Mouse (Mus musculus) urinary bladder, postnatal 4 days (tissue): ENCODE data around the gene Lalba.
A peak's percentile ranks its signal among the peaks of the same experiment; 100 is the strongest.
"Not testable (repeated sequence)": the region's sequence is repeated elsewhere in the genome, so short reads cannot be mapped to it uniquely, and the experiment has no call there.

Experiments
- DNase-seq, 2 experiments: peaks; one replicate each; pipeline ENCODE4 v3.0.0; 2021 to 2022; ENCODE audit warnings: low spot score in 2 of 2

Lalba gene

GRCm38 (mm10) chr15:98492102-98492501 is 9.6 kb upstream of the Lalba start, which contains the start of gene Olfr279:
TSS of gene Olfr279 (plus strand) at chr15:98492402.
- no peak for DNase-seq

GRCm38 (mm10) chr15:98491332-98491731 is 8.8 kb upstream of the Lalba start:
- no peak for DNase-seq

DNA sequence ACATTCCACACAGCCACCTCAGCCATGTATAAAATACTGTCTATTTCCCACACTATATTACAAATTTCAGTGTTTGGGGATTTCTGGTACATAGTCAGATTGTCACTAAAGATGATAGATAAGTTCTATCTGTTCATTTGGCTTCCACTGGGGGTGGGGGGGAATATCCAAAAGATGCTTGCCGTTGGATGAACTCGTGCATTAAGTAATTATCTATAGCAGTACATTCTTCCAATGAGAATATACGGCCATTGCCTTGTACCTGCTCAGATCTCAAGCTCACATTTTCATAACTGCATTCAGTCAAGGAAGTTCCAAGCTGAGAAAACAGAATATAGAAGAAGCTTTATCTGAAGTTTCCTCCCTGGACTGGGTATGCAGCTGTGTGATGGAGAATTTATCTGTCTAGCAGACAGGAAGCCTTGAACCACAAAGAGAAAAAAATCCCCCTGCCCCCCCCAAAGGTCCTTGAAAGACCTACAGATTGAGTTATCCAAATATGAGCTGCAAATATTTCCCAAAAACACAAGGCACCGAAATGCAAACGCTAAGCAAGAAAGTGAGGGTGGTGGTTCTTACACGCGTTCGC is 4.0 kb upstream of the Lalba start:
- no peak for DNase-seq

- peak in 1 of 2 experiments; percentile 31 for DNase-seq
Measured at GRCm38 (mm10) chr15:98483907-98484886, 1.7 kb upstream of the Lalba start.

- DNase-seq = no peak
Measured at GRCm38 (mm10) chr15:98479568-98480102, 2.9 kb downstream of the Lalba start.

DNA sequence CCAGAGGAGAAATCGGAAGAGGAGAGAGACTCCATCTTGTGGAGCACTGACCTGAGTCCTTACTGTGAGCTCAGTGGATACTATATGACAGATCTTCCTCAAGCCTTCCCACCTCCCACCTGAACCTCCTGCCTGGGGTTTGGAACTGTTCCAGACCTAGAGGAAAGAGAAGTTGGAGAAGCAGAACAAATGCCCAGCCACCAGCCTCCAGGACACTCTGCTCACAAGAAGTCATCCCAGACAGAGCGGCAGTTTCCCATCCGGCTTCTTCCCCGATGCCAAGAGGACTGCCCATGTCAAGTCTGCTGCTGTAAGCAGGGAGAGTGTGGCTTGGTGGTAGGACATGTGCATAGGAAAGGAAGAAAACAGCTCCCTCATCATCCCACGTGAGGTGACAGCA is 6.2 kb downstream of the Lalba start:
- DNase-seq = no peak

DNA sequence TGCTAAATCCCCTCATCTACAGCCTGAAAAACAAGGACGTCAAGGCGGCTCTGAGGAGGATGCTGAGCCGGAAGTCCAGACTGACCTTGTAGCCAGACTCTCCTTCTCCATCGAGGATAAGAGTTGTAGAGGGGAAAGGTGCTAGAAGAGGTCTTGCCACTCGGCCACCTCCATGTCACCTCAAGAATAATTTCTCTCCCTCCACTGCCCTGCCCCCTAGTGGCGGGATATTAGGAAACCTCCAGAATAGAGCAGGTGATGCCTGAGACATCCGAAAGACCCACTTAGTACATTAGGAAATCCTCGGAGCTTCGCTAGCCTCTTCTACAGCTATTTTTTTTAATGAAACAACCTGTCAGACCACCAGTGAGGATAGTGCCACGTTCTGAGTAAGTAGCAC is 7.1 kb downstream of the Lalba start:
- no peak for DNase-seq

- DNase-seq = no peak
Measured at GRCm38 (mm10) chr15:98474958-98475357, 7.6 kb downstream of the Lalba start.

DNA sequence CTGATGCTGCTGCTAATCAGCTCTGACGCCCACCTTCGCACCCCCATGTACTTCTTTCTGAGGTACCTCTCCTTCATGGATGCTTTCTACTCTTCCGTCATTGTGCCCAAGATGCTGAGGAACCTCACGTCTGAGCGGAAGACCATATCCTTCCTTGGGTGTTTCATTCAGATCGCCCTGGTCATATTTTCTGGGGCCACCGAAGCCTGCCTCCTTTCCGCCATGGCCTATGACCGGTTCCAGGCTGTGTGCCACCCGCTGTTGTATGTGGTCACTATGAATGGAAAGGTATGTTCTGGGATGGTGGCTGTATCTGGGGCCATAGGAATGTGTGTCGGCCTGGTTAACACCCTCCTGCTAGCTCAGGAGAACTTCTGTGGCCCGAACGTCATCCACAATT is 11.0 kb downstream of the Lalba start:
- DNase-seq = no peak

- no peak for DNase-seq
Measured at GRCm38 (mm10) chr15:98469596-98469995, 12.9 kb downstream of the Lalba start, which contains the start of gene OR5BS1P. TSS of gene OR5BS1P (plus strand) at chr15:98469896.

DNA sequence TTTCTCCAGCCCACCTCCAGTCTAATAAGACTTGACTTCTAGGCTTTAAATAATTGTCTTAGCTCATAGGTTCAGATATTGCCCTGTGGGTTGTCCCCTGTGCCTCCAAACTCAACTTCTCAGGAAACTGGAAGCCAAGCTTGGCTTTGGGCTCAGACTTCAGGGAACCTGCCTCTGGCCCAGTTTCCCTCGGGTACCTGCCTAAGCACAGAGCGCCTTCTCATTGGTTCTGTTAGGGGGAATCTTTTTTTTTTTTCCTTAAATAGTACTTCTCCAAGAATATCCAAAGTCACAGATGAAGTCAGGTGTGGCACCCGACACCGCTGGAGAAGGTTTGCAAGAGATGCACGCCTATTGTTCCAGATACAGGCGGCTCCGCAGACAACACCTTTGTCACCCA is 30.2 kb downstream of the Lalba start, which contains the start of gene Olfr281:
Gene Olfr281, plus strand, starts transcription at position 301 of the 400 bp plus-strand sequence.
- DNase-seq = no peak

GRCm38 (mm10) chr15:98448521-98448920 is 34.0 kb downstream of the Lalba start:
- no peak for DNase-seq

DNA sequence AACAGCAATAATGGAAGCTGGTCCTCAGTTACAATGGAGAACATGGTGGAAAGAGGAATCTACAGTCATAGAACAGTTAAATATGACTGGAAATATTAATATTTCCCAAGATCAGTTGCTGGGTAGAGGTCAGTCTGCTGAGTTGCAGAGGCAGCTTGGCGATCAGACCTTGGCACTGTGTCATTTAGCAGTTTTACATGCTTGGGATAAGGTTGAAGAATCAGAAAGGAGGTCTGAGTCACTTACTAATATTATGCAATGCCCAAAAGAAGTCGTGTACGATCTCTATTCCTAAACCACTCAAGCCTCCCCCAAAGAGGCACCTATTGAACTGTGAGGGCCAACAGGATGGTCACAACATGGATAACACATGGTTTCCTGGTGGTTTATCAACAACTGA is 38.0 kb downstream of the Lalba start:
- DNase-seq = no peak

- DNase-seq = not testable (repeated sequence)
Measured at GRCm38 (mm10) chr15:98430925-98431324, 51.6 kb downstream of the Lalba start, which contains the start of gene Olfr282. TSS of gene Olfr282 (plus strand) at chr15:98431225.
